ENCODE assay signal across 8 mouse cellular contexts in the genomic region with DNA sequence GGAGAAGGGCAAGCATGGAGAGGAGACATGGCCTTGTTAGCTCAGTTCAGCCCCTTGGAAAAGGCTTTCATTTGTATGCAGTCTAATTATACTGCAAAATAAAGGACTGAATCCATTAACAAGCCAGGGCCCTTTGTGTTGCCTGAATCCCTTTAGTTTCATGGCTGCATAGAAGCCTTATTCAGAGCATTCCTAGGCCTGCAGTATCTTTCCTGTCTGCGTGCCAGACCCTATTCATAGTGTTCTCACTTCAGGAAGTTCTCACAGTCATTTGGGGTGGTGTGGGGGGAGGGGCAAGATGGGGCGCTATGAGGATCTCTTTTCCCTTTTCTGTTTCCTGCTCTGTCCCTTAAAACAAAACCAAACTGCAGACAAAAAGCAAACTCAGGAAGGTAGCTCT. TPM values are rescaled to one million over a fixed set of nuclear protein-coding genes. Genes with fewer than 3 reads are reported as not detected.
DNase-seq lines count a peak whose midpoint lies in the region.

No protein-coding gene starts in this region.

- DNase-seq in ES-CJ7 (ENCODE audit: low read depth, low spot score) = peak; percentile 24
- DNase-seq in cerebellum, adult 18-20 months = peak; percentile 36 to 40
- peak; percentile 76 to 84 for DNase-seq in frontal cortex, adult 2 months (ENCODE audit: extremely low spot score in 1 of 2, low spot score in 1 of 2)
- DNase-seq in heart, postnatal 4 days = peak; percentile 79
- DNase-seq in layer of hippocampus, adult 9-10 months (ENCODE audit: low spot score) = peak; percentile 29
- peak; percentile 64 for DNase-seq in lung, postnatal 25 days (ENCODE audit: low spot score)
- peak; percentile 48 to 70 for DNase-seq in right cerebral cortex, postnatal 36 days (ENCODE audit: low spot score in 2 of 2)
- DNase-seq in urinary bladder, postnatal 10 days (ENCODE audit: low spot score) = no peak

RNA-seq across cellular contexts. Expression of a gene that starts 28.1 kb away (rescaled TPM):
- 35.2 and 39.1 TPM in 2 replicates for polyA plus RNA-seq in frontal cortex, adult 2 months (2012; rRNA removed)
- 10 to 100 TPM; 21.7 to 21.9 TPM for total RNA-seq in heart, postnatal 4 days (2021)
